Mouse (Mus musculus) liver, embryonic 14.5 days (tissue): ENCODE measurements around the gene 9930104L06Rik. TPM values are rescaled to one million over a fixed set of nuclear protein-coding genes. Genes with fewer than 3 reads are reported as not detected.

Experiments
- ATAC-seq: fragments of 200-750 bp; cut with Nextera tagmentation; 2 replicates; pipeline ENCODE4 v1.8.0; 2017; ENCODE audit warnings: moderate number of reproducible peaks, mild to moderate bottlenecking, moderate library complexity; ENCODE audit not compliant: insufficient read depth
- DNase-seq, 3 experiments: peaks; one replicate each; pipeline ENCODE4 v3.0.0-alpha.2; 2012 to 2013; ENCODE audit warnings: low read depth in 3 of 3, low spot score in 3 of 3
- H3K27ac ChIP-seq: fragments of 300-500 bp; sonication (generic); 2 replicates; pipeline ENCODE4 v1.5.1; 2014; ENCODE audit warnings: moderate library complexity, mild to moderate bottlenecking, control low read depth, inconsistent platforms
- H3K27me3 ChIP-seq: fragments of 300-500 bp; sonication (generic); 2 replicates; pipeline ENCODE4 v1.6.1; 2014; ENCODE audit warnings: mild to moderate bottlenecking, low read length, moderate library complexity; ENCODE audit not compliant: control insufficient read depth, insufficient read depth
- H3K36me3 ChIP-seq: fragments of 300-500 bp; sonication (generic); replicated peaks from 2 replicates; pipeline ENCODE4 v1.6.1; 2014; ENCODE audit warnings: low read depth; ENCODE audit not compliant: control insufficient read depth, insufficient read depth
- H3K4me1 ChIP-seq, 2 experiments: fragments of 200-500 bp in 1 of 2; fragments of 300-500 bp in 1 of 2; sonication (generic) in 1 of 2; replicated peaks; 2 replicates each; pipeline ENCODE4 v1.6.1; 2012 to 2014; ENCODE audit warnings: antibody characterized with exemption in 1 of 2, inconsistent platforms in 1 of 2, low read length in 1 of 2; ENCODE audit not compliant: control insufficient read depth in 2 of 2, insufficient read depth in 2 of 2
- H3K4me2 ChIP-seq: fragments of 300-500 bp; sonication (generic); 2 replicates; pipeline ENCODE4 v1.6.1; 2014; ENCODE audit warnings: low read depth, mild to moderate bottlenecking, control low read depth, moderate library complexity
- H3K4me3 ChIP-seq, 2 experiments: fragments of 200-500 bp in 1 of 2; fragments of 300-500 bp in 1 of 2; sonication (generic) in 1 of 2; 2 replicates each; pipeline ENCODE4 v1.5.1; 2012 to 2014; ENCODE audit warnings: low read depth in 2 of 2, low read length in 2 of 2, mild to moderate bottlenecking in 2 of 2, control low read depth in 1 of 2, inconsistent platforms in 1 of 2, moderate library complexity in 1 of 2; ENCODE audit not compliant: insufficient read depth in 1 of 2
- H3K9ac ChIP-seq: fragments of 300-500 bp; sonication (generic); replicated peaks from 2 replicates; pipeline ENCODE4 v1.6.1; 2014; ENCODE audit warnings: mild to moderate bottlenecking, control low read depth, moderate library complexity
- H3K9me3 ChIP-seq: fragments of 300-500 bp; sonication (generic); 2 replicates; pipeline ENCODE4 v1.6.1; 2016; ENCODE audit warnings: low read length, mixed read lengths; ENCODE audit not compliant: control insufficient read depth
- CTCF ChIP-seq: IDR thresholded peaks from 2 replicates; pipeline ENCODE4 v1.5.1; 2016; ENCODE audit warnings: antibody characterized with exemption, low read depth, control low read depth
- EP300 ChIP-seq: IDR thresholded peaks from 2 replicates; pipeline ENCODE4 v1.6.1; 2016; ENCODE audit warnings: antibody characterized with exemption, low read depth
- WGBS: fragments of 180-500 bp; shearing (Covaris S2); extraction: QIAGEN DNeasy Blood & Tissue Kit; methylation state at CpG from one replicate; pipeline ENCODE4 v1.1.7; 2014; ENCODE audit not compliant: insufficient replicate concordance; 5-methylcytosine and 5-hydroxymethylcytosine counted together
- polyA plus RNA-seq, 2 experiments: library from polyadenylated mRNA; depleted of rRNA in 1 of 2; stranded (reverse) in 1 of 2; unstranded in 1 of 2; fragments of >200 nt; fragmentation: Nextera tagmentation in 1 of 2; extraction: Ambion mirVana in 1 of 2; gene quantifications; 2 replicates each; pipeline versions ENCODE4 v1.2.1 to v1.2.3; 2012 to 2014

The 9930104L06Rik gene
- polyA plus RNA-seq, 2 experiments: 0.94 to 5.8 TPM

DNA sequence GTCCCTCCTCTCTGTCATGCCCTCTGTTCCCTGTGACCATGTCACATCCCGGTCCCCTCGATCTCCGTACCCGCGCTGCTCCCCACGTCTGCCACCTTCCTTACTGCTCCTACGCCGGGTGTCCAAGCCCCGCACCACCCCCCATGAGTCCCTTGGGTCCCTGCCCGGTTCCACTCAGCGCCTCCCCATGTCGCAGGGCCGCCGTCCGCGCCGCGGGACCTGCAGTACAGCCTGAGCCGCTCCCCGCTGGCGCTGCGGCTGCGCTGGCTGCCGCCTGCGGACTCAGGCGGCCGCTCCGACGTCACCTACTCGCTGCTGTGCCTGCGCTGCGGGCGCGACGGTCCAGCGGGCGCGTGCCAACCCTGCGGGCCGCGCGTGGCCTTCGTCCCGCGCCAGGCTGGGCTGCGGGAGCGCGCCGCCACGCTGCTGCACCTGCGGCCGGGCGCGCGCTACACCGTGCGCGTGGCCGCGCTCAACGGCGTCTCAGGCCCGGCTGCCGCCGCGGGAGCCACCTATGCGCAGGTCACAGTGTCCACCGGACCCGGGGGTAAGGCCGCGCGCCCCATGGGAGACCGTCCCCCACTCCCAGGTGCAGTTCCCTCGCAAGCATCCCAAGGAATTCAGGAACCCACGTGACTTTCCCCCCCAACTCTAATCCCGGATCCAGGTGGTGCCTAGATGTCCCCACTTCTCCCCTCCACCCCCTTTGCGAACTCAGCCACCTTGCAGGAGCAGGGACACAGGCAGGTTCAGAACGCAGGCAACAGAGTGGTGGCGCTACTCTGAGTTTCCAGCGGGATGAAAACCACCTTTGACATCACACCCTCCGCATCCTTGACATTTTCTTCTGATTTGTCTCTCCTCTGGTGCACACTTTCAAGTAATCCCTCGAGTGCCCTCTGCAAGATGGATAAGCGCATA is 42.1 kb upstream of the 9930104L06Rik start:
- no peak for TF ChIP-seq CTCF
- no peak for TF ChIP-seq EP300
- 0 out of 4 replicates have a peak overlapping the region, but pooled peaks of 1 of the 2 experiments have one; percentile 21 for H3K4me3 ChIP-seq
- H3K4me1 ChIP-seq: peaks cover 2% of the 10 kb centered on the region in 2 experiments; a peak in 1 of 4 replicates
- no peak overlapping the region for H3K9ac ChIP-seq
- H3K9me3 ChIP-seq: no peaks in the 10 kb centered on the region
- peaks cover 37% of the 10 kb centered on the region for H3K27me3 ChIP-seq
- H3K27ac ChIP-seq: no peak overlapping the region
- H3K36me3 ChIP-seq: no peaks in the 10 kb centered on the region
- H3K4me2 ChIP-seq: peak overlapping the region; percentile 35
- DNase-seq: no peak
- no peak for ATAC-seq
- whole genome bisulfite sequencing: 3% methylated on average over 79 of the region's 83 CpGs

GRCm38 (mm10) chr4:124898428-124898827 is 38.4 kb upstream of the 9930104L06Rik start:
- no peak overlapping the region for H3K9ac ChIP-seq
- no peak for TF ChIP-seq CTCF
- no peak for TF ChIP-seq EP300
- 55% methylated on average over 10 of the region's 10 CpGs for WGBS
- H3K9me3 ChIP-seq: no peaks in the 10 kb centered on the region
- H3K4me3 ChIP-seq: no peak overlapping the region
- H3K27me3 ChIP-seq: peaks cover 27% of the 10 kb centered on the region
- no peaks in the 10 kb centered on the region for H3K36me3 ChIP-seq
- DNase-seq (no peak), ATAC-seq (no peak)
- no peak overlapping the region for H3K27ac ChIP-seq
- H3K4me1 ChIP-seq: peaks cover 2 to 5% of the 10 kb centered on the region in 2 experiments; a peak in 2 of 4 replicates
- no peak overlapping the region for H3K4me2 ChIP-seq

GRCm38 (mm10) chr4:124899906-124900305 is 36.9 kb upstream of the 9930104L06Rik start:
- DNase-seq: peak in 1 of 3 experiments; percentile 10
- 23% methylated on average over 5 of the region's 5 CpGs for WGBS
- no peak; the same call in 1 of the 2 replicates for ATAC-seq
- Histone ChIP-seq H3K9me3 (no peaks in the 10 kb centered on the region), H3K4me1 (peaks cover 2 to 5% of the 10 kb centered on the region in 2 experiments; a peak in 2 of 4 replicates), H3K27me3 (peaks cover 12% of the 10 kb centered on the region), H3K27ac (no peak overlapping the region), H3K4me2 (no peak overlapping the region; the same call in 1 of the 2 replicates), H3K36me3 (no peaks in the 10 kb centered on the region), H3K4me3 (no peak overlapping the region), H3K9ac (no peak overlapping the region)
- no peak for TF ChIP-seq EP300
- no peak for TF ChIP-seq CTCF

DNA sequence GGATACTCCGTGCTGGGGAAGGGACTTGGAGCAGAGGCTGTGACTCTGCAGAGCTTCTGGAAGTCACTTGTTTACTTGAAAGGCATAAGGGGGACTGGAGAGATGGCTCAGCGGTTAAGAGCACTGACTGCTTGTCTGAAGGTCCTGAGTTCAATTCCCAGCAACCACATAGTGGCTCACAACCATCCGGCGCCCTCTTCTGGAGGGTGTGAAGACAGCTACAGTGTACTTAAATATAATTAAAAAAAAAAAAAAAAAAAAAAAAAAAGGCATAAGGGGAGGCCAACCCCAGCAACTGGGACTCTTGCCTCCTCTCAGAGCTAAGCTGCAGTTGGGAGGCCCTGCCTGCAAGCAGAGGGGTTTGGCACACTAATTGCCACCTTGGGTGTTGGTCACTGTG is 31.4 kb upstream of the 9930104L06Rik start:
- WGBS: 38% methylated on average over 4 of the region's 4 CpGs
- TF ChIP-seq CTCF: peak; percentile 24
- no peak for TF ChIP-seq EP300
- Histone ChIP-seq H3K4me1 (no peaks in the 10 kb centered on the region; a peak in 2 of 4 replicates), H3K9ac (no peak overlapping the region), H3K27me3 (no peaks in the 10 kb centered on the region; the same call in 1 of the 2 replicates), H3K9me3 (no peaks in the 10 kb centered on the region), H3K4me3 (no peak overlapping the region), H3K4me2 (no peak overlapping the region), H3K27ac (no peak overlapping the region), H3K36me3 (no peaks in the 10 kb centered on the region)
- ATAC-seq (no peak), DNase-seq (no peak)

GRCm38 (mm10) chr4:124905971-124906822 is 30.7 kb upstream of the 9930104L06Rik start:
- Histone ChIP-seq H3K27ac (no peak overlapping the region), H3K9ac (no peak overlapping the region), H3K4me3 (no peak overlapping the region), H3K36me3 (no peaks in the 10 kb centered on the region), H3K9me3 (no peaks in the 10 kb centered on the region), H3K27me3 (no peaks in the 10 kb centered on the region; the same call in 1 of the 2 replicates), H3K4me2 (no peak overlapping the region), H3K4me1 (no peaks in the 10 kb centered on the region; a peak in 1 of 4 replicates)
- WGBS: 14% methylated on average over 21 of the region's 21 CpGs
- no peak for TF ChIP-seq CTCF
- no peak for TF ChIP-seq EP300
- ATAC-seq: no peak
- DNase-seq: no peak
